Mouse (Mus musculus) hindbrain, embryonic 10.5 days (tissue): ENCODE measurements at regions not wholly inside any gene's neighbourhood (a gene's known extent, or its start where the extent isn't known, plus 50 kb on each side); places are given as distances from the start of the nearest gene placed in this dataset.

Experiments used
- DNase-seq: peaks from one replicate; pipeline ENCODE4 v3.0.0-alpha.2; 2017; ENCODE audit warnings: low spot score
- H3K27ac ChIP-seq: fragments of 300-500 bp; sonication (generic); 2 replicates; pipeline ENCODE4 v1.5.1; 2016; ENCODE audit warnings: mild to moderate bottlenecking, moderate library complexity
- H3K27me3 ChIP-seq: fragments of 300-500 bp; sonication (generic); 2 replicates; pipeline ENCODE4 v1.6.1; 2016; ENCODE audit warnings: mild to moderate bottlenecking; ENCODE audit not compliant: poor library complexity, insufficient read depth, severe bottlenecking
- H3K36me3 ChIP-seq: fragments of 300-500 bp; sonication (generic); 2 replicates; pipeline ENCODE4 v1.6.1; 2016; ENCODE audit warnings: mild to moderate bottlenecking, moderate library complexity
- H3K4me1 ChIP-seq: fragments of 300-500 bp; sonication (generic); replicated peaks from 2 replicates; pipeline ENCODE4 v1.6.1; 2016; ENCODE audit warnings: mild to moderate bottlenecking
- H3K4me3 ChIP-seq: fragments of 300-500 bp; sonication (generic); 2 replicates; pipeline ENCODE4 v1.5.1; 2016; ENCODE audit warnings: mild to moderate bottlenecking, moderate library complexity
- H3K9me3 ChIP-seq: fragments of 300-500 bp; sonication (generic); 2 replicates; pipeline ENCODE4 v1.6.1; 2016; ENCODE audit warnings: mild to moderate bottlenecking, moderate library complexity
- WGBS: fragments of 180-500 bp; shearing (Covaris S2); methylation state at CpG from one replicate; pipeline ENCODE4 v1.1.7; 2016; 5-methylcytosine and 5-hydroxymethylcytosine counted together

GRCm38 (mm10) chr12:99039497-99040322, 119.3 kb downstream of the Ttc8 start:
- WGBS = 34% methylated on average over 9 of the region's 9 CpGs
- H3K36me3 ChIP-seq = no peaks in the 10 kb centered on the region
- H3K4me1 ChIP-seq = peaks cover 16% of the 10 kb centered on the region
- H3K27ac ChIP-seq = peak overlapping the region; percentile 56; the same call in 1 of the 2 replicates
- H3K4me3 ChIP-seq = no peak overlapping the region
- H3K9me3 ChIP-seq = no peaks in the 10 kb centered on the region
- DNase-seq = peak; percentile 43
- peaks cover 78% of the 10 kb centered on the region for H3K27me3 ChIP-seq

DNA sequence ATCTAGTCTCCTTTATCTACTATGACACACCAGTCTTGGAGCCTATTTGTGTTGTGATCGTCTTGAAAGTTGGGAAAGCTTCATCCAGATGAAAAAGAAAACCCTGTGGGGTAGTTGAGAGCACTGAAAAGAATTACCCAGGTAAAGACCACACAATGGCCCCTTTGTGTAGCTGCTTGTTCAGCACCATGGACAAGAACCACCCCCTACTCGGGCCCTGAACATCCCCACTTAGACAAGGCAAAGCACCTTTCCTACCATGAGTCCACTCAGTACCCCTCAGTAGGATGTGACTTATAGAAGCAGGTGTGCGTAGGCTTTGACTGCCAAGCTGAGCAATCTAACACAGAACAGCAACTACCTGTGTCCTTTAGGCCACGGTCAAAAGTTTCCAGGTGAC, 121.2 kb downstream of the Ttc8 start:
- no peak overlapping the region for H3K4me3 ChIP-seq
- peaks cover 16% of the 10 kb centered on the region for H3K4me1 ChIP-seq
- DNase-seq = peak; percentile 20
- no peaks in the 10 kb centered on the region for H3K9me3 ChIP-seq
- H3K36me3 ChIP-seq = no peaks in the 10 kb centered on the region
- peaks cover 62% of the 10 kb centered on the region for H3K27me3 ChIP-seq
- 58% methylated on average over 4 of the region's 4 CpGs for WGBS
- H3K27ac ChIP-seq = no peak overlapping the region

- peaks cover 16% of the 10 kb centered on the region for H3K4me1 ChIP-seq
- H3K9me3 ChIP-seq = no peaks in the 10 kb centered on the region
- H3K27ac ChIP-seq = no peak overlapping the region
- no peaks in the 10 kb centered on the region for H3K36me3 ChIP-seq
- no peak for DNase-seq
- 88% methylated on average over 16 of the region's 16 CpGs for WGBS
- peaks cover 55% of the 10 kb centered on the region for H3K27me3 ChIP-seq
- no peak overlapping the region for H3K4me3 ChIP-seq
These were observed 122.8 kb downstream of the Ttc8 start for GRCm38 (mm10) chr12:99042918-99043862.

DNA sequence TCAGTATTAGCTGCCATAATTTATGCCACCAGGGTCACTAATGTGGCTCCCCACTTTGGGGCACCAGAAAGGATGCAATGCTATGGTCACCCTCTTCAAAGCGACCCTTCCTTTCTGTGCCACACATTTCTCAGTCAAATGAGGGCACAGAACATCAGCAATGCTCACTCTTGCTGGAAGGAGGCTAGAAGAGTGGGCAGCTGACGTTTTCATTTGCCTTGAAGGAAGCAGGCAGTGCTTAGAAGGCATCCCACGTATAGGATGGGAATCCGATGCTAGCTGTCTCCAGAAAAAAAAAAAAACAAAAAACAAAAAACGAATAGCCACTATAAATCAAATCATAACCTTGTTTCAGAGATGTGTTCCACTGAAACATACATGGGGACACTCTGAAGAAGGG, 124.1 kb downstream of the Ttc8 start:
- 72% methylated on average over 5 of the region's 5 CpGs for WGBS
- Histone ChIP-seq H3K36me3 (no peaks in the 10 kb centered on the region), H3K9me3 (no peaks in the 10 kb centered on the region), H3K27me3 (peaks cover 53% of the 10 kb centered on the region), H3K27ac (no peak overlapping the region), H3K4me3 (no peak overlapping the region), H3K4me1 (peaks cover 10% of the 10 kb centered on the region)
- no peak for DNase-seq

- no peaks in the 10 kb centered on the region for H3K9me3 ChIP-seq
- DNase-seq = no peak
- H3K4me3 ChIP-seq = no peak overlapping the region
- no peaks in the 10 kb centered on the region for H3K36me3 ChIP-seq
- peaks cover 9% of the 10 kb centered on the region for H3K27me3 ChIP-seq
- WGBS = 77% methylated on average over 2 of the region's 2 CpGs
- no peaks in the 10 kb centered on the region for H3K4me1 ChIP-seq
- no peak overlapping the region for H3K27ac ChIP-seq
These were observed 130.1 kb downstream of the Ttc8 start for GRCm38 (mm10) chr12:99050426-99050825.

- H3K27ac ChIP-seq = no peak overlapping the region
- no peak overlapping the region for H3K4me3 ChIP-seq
- no peaks in the 10 kb centered on the region for H3K4me1 ChIP-seq
- no peaks in the 10 kb centered on the region for H3K9me3 ChIP-seq
- H3K36me3 ChIP-seq = no peaks in the 10 kb centered on the region
- 91% methylated on average over 7 of the region's 7 CpGs for WGBS
- peaks cover 3% of the 10 kb centered on the region for H3K27me3 ChIP-seq
- no peak for DNase-seq
These were observed 132.2 kb downstream of the Ttc8 start for GRCm38 (mm10) chr12:99052599-99052998.

GRCm38 (mm10) chr12:99057521-99057920, 137.1 kb downstream of the Ttc8 start:
- Histone ChIP-seq H3K4me1 (no peaks in the 10 kb centered on the region), H3K27me3 (no peaks in the 10 kb centered on the region), H3K9me3 (no peaks in the 10 kb centered on the region), H3K27ac (no peak overlapping the region), H3K36me3 (no peaks in the 10 kb centered on the region), H3K4me3 (no peak overlapping the region)
- no peak for DNase-seq
- 86% methylated on average over 2 of the region's 2 CpGs for WGBS

DNA sequence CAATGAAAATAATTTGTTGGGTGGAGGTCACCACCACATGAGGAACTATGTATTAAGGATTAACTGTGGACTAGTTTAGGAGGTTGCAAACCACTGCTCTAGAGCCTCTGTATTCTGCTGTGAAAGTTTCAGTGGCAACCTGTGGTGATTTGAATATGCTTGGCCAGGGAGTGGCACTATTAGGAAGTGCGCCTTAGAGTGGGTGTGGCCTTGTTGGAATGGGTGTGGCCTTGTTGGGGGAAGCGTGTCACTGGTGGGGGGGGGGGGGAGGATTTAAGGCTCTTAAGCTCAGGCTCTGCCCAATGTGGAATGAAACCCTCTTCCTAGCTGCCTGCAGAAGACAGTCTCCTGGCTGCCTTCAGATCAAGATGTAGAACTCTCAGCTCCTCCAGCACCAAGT, 138.5 kb downstream of the Ttc8 start:
- no peaks in the 10 kb centered on the region for H3K36me3 ChIP-seq
- H3K9me3 ChIP-seq = no peaks in the 10 kb centered on the region
- DNase-seq = no peak
- WGBS = 81% methylated on average over 2 of the region's 2 CpGs
- H3K4me3 ChIP-seq = no peak overlapping the region
- 0 out of 2 replicates have a peak, but pooled peaks cover 4% of the 10 kb centered on the region for H3K4me1 ChIP-seq
- no peak overlapping the region for H3K27ac ChIP-seq
- H3K27me3 ChIP-seq = no peaks in the 10 kb centered on the region

- Histone ChIP-seq H3K4me1 (0 out of 2 replicates have a peak, but pooled peaks cover 4% of the 10 kb centered on the region), H3K9me3 (no peaks in the 10 kb centered on the region), H3K27ac (no peak overlapping the region), H3K36me3 (no peaks in the 10 kb centered on the region), H3K27me3 (no peaks in the 10 kb centered on the region), H3K4me3 (no peak overlapping the region)
- WGBS = 97% methylated on average over 4 of the region's 4 CpGs
- no peak for DNase-seq
These were observed 139.1 kb downstream of the Ttc8 start for GRCm38 (mm10) chr12:99059491-99059890.

GRCm38 (mm10) chr12:99060702-99061101, 140.3 kb downstream of the Ttc8 start:
- Histone ChIP-seq H3K27ac (no peak overlapping the region), H3K36me3 (no peaks in the 10 kb centered on the region), H3K27me3 (no peaks in the 10 kb centered on the region), H3K4me3 (no peak overlapping the region), H3K4me1 (0 out of 2 replicates have a peak, but pooled peaks cover 4% of the 10 kb centered on the region), H3K9me3 (no peaks in the 10 kb centered on the region)
- DNase-seq = no peak
- WGBS = 46% methylated on average over 2 of the region's 2 CpGs

GRCm38 (mm10) chr12:99063441-99063840, 143.1 kb downstream of the Ttc8 start:
- Histone ChIP-seq H3K9me3 (no peaks in the 10 kb centered on the region), H3K4me1 (0 out of 2 replicates have a peak, but pooled peaks cover 4% of the 10 kb centered on the region), H3K36me3 (no peaks in the 10 kb centered on the region), H3K27ac (peak overlapping the region; percentile 35; the same call in 1 of the 2 replicates), H3K4me3 (no peak overlapping the region), H3K27me3 (no peaks in the 10 kb centered on the region)
- 86% methylated on average over 3 of the region's 3 CpGs for WGBS
- DNase-seq = no peak

GRCm38 (mm10) chr12:99063885-99064284, 143.5 kb downstream of the Ttc8 start:
- no peaks in the 10 kb centered on the region for H3K27me3 ChIP-seq
- no peak overlapping the region for H3K4me3 ChIP-seq
- peak overlapping the region; percentile 35; the same call in 1 of the 2 replicates for H3K27ac ChIP-seq
- WGBS = 85% methylated on average over 8 of the region's 8 CpGs
- 0 out of 2 replicates have a peak, but pooled peaks cover 4% of the 10 kb centered on the region for H3K4me1 ChIP-seq
- no peaks in the 10 kb centered on the region for H3K36me3 ChIP-seq
- no peak for DNase-seq
- H3K9me3 ChIP-seq = no peaks in the 10 kb centered on the region

GRCm38 (mm10) chr12:99067962-99068361, 147.6 kb downstream of the Ttc8 start:
- 83% methylated on average over 3 of the region's 3 CpGs for WGBS
- DNase-seq = no peak
- H3K27me3 ChIP-seq = no peaks in the 10 kb centered on the region
- no peak overlapping the region for H3K4me3 ChIP-seq
- no peaks in the 10 kb centered on the region for H3K9me3 ChIP-seq
- H3K36me3 ChIP-seq = no peaks in the 10 kb centered on the region
- peaks cover 12% of the 10 kb centered on the region; the same call in 1 of the 2 replicates for H3K4me1 ChIP-seq
- no peak overlapping the region for H3K27ac ChIP-seq
